Mouse (Mus musculus) spleen, adult 12 weeks (tissue): ENCODE data around the gene Cybc1.
A peak's percentile ranks its signal among the peaks of the same experiment; 100 is the strongest.

ENCODE experiments used
- DNase-seq: peaks from one replicate; pipeline ENCODE4 v3.0.0; 2022; ENCODE audit warnings: low spot score

Gene Cybc1

GRCm38 (mm10) chr11:121229018-121229439, at the start of gene Cybc1:
Cybc1 (minus strand) TSS chr11:121229322.
- DNase-seq, result peak; percentile 73

- DNase-seq, result no peak
Observed at GRCm38 (mm10) chr11:121278011-121278410, 48.9 kb upstream of the Cybc1 start.

- DNase-seq, result no peak
Observed at GRCm38 (mm10) chr11:121277516-121277915, 48.4 kb upstream of the Cybc1 start.

- DNase-seq, result no peak
Observed at GRCm38 (mm10) chr11:121261074-121261473, 32.0 kb upstream of the Cybc1 start.

- DNase-seq, result peak; percentile 27
Observed at GRCm38 (mm10) chr11:121260211-121260906, 31.2 kb upstream of the Cybc1 start.

- DNase-seq, result peak; percentile 85
Observed at GRCm38 (mm10) chr11:121259160-121260100, 30.3 kb upstream of the Cybc1 start, which contains the start of gene Foxk2. Foxk2 (plus strand) TSS chr11:121259990.

GRCm38 (mm10) chr11:121250196-121250595, 21.1 kb upstream of the Cybc1 start:
- DNase-seq, result no peak

GRCm38 (mm10) chr11:121239669-121240068, 10.5 kb upstream of the Cybc1 start:
- DNase-seq, result peak; percentile 44

- DNase-seq, result no peak
Observed at GRCm38 (mm10) chr11:121237345-121238128, 8.4 kb upstream of the Cybc1 start.

GRCm38 (mm10) chr11:121236564-121237344, 7.6 kb upstream of the Cybc1 start, which contains the start of gene Narf:
Narf (plus strand) TSS chr11:121237253.
- DNase-seq, result peak; percentile 99

- DNase-seq, result peak; percentile 40
Observed at GRCm38 (mm10) chr11:121235475-121236238, 6.5 kb upstream of the Cybc1 start.

GRCm38 (mm10) chr11:121232706-121233105, 3.6 kb upstream of the Cybc1 start:
- DNase-seq, result no peak

- DNase-seq, result no peak
Observed at GRCm38 (mm10) chr11:121231628-121232291, 2.6 kb upstream of the Cybc1 start.

- no peak for DNase-seq
Observed at GRCm38 (mm10) chr11:121231191-121231590, 2.1 kb upstream of the Cybc1 start.

- DNase-seq, result no peak
Observed at GRCm38 (mm10) chr11:121228129-121229017, 749 bp downstream of the Cybc1 start.

- no peak for DNase-seq
Observed at GRCm38 (mm10) chr11:121221321-121222010, 7.7 kb downstream of the Cybc1 start.

- DNase-seq, result no peak
Observed at GRCm38 (mm10) chr11:121220771-121221170, 8.4 kb downstream of the Cybc1 start.

GRCm38 (mm10) chr11:121219776-121220175, 9.3 kb downstream of the Cybc1 start:
- no peak for DNase-seq
